Mouse (Mus musculus) left cerebral cortex, adult 11 months (tissue): ENCODE results near the gene Cuedc1.

Experiments used
- DNase-seq: peaks from one replicate; pipeline ENCODE4 v3.0.0; 2022; ENCODE audit warnings: low spot score

Gene Cuedc1

DNA sequence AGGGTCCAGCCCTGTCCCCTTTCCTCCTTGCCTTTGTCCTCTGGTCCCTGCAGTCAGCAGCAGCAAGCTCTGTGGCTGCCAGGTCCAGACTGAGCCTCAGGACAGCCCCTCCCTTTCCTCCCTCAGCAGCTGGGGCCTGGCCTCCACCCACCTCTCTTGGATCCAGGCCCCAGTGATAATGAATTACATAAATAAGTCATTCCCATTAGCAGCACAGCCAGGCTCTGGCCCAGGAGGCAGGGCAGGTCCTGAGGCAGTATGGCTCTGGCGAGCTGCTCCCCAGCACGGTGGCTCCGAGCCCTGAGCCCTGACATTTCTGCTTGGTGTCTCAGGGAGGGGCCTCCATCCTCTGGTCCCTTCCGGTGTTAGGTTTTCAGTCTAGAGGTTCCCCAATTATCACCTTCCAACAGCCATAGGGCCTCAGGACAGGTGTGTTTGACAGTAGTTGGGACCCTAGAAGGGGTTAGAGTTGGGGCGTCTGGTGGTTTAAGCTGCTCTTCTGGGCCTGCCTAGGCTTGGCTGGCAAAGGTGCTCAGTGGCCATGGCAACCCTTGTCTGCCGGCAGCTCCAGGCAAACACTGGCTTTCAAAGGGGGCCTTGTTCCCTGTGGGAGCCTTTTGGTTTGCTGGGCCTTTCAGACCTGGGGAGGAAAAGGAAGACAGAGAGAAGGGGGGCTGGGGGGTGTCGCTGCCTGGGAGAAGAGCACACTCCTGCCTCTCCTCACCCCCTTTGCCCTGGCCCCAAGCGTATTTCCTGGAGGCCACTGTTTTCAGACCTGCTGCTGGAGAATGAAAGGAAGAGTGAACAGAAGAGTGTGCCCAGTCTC lies 21.2 kb downstream of the Cuedc1 start:
- peak; percentile 50 for DNase-seq

DNA sequence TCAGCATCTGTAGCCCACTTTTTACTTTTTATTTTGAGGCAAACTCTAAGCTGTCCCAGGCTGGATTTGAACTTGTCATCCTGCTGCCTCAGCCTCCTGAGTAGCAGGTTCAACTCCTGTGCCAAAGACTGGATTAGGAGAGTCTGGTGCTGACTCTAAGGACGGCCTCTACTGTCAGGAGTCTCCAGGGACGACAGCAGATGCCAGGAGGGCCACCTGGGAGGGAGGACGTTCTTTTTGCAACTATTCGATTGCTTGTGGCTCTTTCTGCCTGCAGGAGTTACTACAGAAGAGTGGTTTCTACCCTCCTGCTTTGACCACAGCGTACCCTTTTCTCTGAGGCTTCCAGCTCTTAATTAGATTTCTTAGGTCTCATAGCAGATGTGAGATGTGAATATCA lies 24.7 kb downstream of the Cuedc1 start:
- DNase-seq, result no peak

DNA sequence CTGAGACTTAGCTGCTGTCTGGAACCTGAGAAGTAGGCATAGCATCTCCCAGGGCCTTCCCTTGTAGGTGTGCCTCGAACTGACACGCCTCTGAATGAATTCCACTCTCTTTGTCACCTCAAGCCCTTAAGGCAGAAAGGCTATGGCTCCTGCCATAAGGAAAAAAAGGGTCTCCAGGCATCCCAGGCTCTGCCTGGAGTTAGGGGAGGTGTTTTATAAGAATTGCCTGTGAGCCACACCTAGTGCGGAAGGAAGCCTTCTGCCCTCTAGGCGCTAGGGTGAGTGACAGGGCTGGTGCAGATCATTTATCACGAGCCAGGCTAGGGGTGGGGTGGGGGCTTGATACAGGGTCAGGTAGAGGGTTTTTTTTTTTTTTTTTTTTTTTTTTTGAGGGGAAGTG lies 25.2 kb downstream of the Cuedc1 start:
- DNase-seq, result no peak

DNA sequence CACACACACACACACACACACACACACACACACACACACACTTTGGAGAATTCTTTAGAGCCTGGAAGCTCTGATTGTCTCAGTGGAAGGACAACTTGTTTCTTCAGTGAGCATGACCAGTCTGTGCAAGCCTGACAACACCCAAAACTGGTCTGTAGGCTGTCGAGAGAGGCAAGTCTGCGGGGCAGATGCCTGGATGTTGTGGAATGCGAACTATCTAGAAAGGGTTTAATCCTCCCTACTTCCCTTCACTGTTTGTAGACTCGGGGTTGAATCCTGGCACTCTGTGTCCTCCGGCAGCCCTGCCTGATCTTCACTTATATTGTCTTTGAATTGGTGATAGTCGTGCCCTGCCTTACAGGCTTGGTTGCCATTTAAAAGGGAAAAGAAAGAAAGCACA lies 25.9 kb downstream of the Cuedc1 start:
- DNase-seq, result no peak

- DNase-seq, result no peak
Measured at GRCm38 (mm10) chr11:88125483-88125882, 27.6 kb downstream of the Cuedc1 start.

DNA sequence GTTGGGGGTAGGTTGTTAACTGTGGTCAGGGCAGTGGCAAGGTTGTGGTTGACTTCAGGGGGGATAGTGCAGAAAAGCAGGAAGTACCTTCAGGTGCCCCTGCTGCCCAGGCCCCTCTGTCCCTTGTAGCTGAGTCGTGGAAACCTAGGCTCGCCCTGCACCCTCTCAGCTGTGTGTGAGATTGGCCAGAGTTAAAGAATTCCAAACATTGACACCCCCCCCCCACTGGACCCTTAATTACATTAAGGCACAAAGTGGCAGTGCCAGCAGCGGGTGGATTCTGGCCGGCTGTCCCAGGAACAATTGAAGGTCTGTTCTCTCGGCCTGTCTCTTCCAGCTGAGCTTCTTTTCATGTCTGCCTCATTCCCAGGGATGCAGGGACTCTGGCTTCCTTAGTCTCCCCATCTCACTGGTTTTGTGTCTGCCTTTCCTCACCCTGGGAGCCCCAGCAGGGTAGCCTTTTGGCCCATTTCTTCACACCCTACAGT lies 28.5 kb downstream of the Cuedc1 start:
- DNase-seq, result peak; percentile 32

- no peak for DNase-seq
Measured at GRCm38 (mm10) chr11:88128461-88128860, 30.6 kb downstream of the Cuedc1 start.

GRCm38 (mm10) chr11:88129281-88129680 lies 31.4 kb downstream of the Cuedc1 start:
- no peak for DNase-seq

GRCm38 (mm10) chr11:88129935-88130334 lies 32.1 kb downstream of the Cuedc1 start:
- no peak for DNase-seq

DNA sequence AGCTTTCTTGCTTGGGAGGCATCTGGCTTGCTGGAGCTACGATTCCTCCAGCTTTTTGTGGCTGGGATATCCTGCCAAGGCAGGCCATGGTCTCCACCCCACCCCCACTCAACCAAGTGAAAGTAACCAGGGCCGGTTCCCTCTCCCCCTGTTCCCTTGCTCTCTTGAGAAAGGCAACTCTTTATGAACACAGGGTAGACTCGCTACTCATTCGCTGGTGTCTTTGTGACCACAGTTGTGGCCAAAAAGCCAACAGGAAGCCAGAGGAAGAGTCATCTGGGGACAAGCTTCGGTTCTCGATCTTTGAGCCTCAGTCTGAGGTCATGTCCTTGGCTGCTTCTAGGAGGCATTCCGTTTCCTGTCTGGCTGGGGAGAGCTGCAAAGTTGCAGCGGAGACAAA lies 34.0 kb downstream of the Cuedc1 start:
- no peak for DNase-seq

GRCm38 (mm10) chr11:88135218-88135617 lies 37.4 kb downstream of the Cuedc1 start:
- no peak for DNase-seq

DNA sequence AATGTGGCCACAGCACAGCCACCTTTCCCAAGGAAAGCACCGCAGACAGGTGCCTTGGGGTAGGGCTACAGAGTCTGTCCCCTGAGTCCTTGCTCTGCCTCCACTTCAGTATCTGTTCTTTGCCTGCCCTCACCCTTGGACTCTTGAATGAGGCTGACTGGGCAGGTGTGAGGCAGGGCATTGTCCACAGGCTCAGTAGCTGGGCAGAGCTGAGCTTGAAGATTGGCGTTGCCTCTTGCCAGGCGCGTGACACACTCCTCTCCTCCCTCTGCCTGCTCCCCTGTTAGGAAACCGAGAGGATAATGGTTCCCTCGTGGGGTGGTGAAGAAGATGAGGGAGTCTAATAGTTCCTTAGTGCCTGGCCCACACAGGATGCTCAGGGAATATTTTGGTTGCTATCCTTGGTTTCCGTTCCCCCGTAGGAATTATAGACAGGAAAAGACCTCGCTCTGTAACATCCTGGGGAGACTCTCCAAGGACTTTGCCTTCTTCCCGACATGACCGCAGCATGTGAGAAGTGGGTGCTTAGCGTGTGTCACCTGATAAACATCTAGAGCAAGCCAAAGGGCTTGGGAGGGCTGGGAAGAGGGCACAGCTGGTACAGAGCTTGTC lies 40.1 kb downstream of the Cuedc1 start:
- no peak for DNase-seq

GRCm38 (mm10) chr11:88139256-88139861 lies 41.5 kb downstream of the Cuedc1 start:
- DNase-seq, result peak; percentile 57

- DNase-seq, result no peak
Measured at GRCm38 (mm10) chr11:88140066-88141060, 42.5 kb downstream of the Cuedc1 start.

DNA sequence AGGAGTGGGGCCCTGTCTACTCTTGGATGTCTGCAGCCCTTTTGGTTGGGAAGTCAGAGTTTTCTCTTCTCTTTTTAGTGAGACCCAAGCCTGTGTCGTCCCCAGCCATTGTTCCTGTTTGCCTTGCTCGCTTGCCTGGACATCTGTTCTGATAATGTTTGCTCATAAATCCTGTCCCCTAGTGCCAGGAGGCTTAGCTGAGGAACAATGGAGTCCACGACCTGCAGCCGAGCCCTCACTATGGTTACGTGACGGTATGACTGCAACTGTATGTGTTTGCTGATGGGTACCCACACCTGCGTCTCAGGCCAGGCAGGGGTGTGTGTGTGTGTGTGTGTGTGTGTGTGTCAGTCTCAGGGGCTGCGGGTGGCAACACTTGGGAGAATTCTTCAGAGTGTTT lies 44.5 kb downstream of the Cuedc1 start:
- no peak for DNase-seq

DNA sequence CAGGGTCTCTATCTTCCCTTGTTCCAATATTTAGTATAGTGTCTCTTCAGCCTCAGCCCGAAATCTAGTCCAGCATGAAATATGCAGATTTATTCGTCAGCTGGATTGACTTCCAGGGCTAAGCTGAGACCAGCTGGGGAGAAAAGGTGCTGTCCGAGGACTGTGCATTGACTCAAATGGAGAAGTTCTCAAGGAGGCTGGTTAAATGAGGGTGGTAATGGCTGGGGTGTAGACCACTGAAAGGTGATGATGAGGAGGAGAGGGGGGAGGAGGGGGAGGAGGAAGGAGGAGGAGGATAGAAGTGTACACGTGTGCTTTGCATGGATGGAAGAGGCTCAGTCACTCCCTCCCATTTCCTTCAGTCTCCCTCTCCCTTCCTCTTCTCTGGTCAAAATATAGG lies 46.2 kb downstream of the Cuedc1 start:
- DNase-seq, result no peak

DNA sequence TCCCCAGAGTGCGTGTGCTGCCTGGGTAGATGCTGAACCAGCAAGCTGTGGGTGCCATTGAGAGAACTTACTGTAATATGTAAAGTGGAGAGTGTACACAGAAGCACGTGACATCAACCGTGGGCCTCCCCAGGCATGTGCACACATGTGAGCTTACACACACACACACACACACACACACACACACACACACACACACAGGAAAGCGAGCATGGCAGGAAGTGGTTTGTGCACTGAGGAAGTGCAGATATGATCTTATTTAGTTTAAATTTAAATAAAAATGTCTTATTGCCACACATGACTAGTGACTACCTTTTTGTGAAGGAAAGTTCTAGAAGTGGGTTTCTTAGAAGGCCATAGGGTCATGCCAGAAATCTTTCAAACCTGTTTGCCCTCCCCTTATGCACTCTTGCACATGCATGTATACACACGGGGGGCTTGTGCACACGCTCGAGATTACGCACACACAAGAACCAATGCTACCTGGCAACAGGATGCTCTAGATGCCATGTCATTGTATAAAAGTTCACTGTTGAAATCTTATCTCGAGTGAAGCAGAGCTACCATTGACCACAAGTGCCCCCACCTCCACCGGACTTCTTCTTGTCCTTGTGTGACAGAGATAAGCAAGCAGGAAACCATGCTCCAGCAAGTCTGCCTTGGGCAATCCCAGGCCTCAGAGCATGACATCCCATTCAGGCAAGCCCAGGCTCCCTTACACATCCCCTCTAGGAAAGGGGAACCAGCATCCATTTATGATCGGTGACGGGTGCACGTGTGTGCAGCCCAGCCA lies 47.6 kb downstream of the Cuedc1 start:
- no peak for DNase-seq

GRCm38 (mm10) chr11:88146264-88147060 lies 48.6 kb downstream of the Cuedc1 start:
- no peak for DNase-seq

GRCm38 (mm10) chr11:88147388-88147787 lies 49.5 kb downstream of the Cuedc1 start:
- DNase-seq, result no peak

- no peak for DNase-seq
Measured at GRCm38 (mm10) chr11:88148015-88148637, 50.3 kb downstream of the Cuedc1 start.
